Mouse (Mus musculus) embryo, embryonic 10.5 days (tissue): ENCODE measurements at regions not wholly inside any gene's neighbourhood (a gene's known extent, or its start where the extent isn't known, plus 50 kb on each side); places are given as distances from the start of the nearest gene placed in this dataset.
"Not testable (repeated sequence)": the region's sequence is repeated elsewhere in the genome, so short reads cannot be mapped to it uniquely, and the experiment has no call there.

ENCODE experiments used
- DNase-seq: peaks from one replicate; pipeline ENCODE4 v3.0.0-alpha.2; 2015; ENCODE audit warnings: low spot score

DNA sequence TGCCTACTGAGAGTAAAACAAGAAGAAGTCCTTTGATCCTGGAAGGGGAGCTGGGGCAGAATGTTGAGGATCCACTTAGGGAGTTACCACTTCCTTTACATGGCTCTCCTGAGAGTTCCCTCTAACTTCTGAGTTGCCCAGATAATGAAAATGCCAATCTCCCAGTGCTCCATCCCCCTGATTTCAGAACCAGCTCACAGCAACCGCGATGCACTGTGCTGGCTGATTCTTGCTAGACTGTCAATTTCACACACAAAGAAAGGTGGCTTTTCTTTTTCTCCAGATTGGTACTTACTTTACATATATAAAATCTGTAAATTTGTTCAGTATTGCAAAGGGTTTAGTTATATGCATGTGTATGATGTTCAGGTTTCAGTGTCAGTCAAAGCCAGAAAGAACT is 1248.1 kb upstream of the Adam24 start:
- no peak for DNase-seq

- no peak for DNase-seq
These were observed 1247.5 kb upstream of the Adam24 start for GRCm38 (mm10) chr8:39427402-39427801.

DNA sequence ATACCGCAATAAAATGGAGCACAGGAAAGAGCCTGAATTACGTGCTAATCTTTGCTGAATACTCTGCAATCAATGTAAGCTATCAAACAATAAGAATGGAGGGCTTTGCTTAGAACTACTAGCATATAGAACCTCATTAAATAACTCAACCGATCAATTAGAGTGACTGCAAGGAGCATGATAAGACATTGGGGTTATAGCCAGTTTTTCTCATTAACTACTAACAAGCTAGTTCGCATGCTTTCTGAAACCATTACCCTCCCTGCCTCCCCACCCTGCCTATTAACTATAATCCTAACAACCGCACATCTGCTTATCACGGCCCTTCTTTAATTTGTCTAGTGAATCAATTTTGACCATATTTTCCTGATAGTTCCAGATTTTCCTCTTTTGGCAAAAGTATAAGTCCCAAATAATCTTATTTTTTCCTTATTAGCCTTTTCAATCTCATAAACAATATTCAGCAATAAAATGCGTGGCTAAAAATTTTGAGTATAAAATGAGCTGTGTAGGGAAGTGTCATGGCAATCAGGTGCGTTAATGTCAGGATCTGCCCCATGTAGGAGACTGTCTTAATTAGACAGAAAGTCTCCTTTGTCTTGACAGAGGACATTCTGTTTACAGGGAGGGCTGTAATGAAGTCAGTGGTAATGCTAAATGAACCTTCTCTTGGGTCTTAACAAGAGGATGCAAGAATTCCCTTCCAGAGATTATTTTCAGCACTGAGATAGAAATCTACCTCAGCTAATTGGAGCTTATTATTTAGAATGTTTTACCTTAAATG is 1234.1 kb upstream of the Adam24 start:
- DNase-seq = no peak

DNA sequence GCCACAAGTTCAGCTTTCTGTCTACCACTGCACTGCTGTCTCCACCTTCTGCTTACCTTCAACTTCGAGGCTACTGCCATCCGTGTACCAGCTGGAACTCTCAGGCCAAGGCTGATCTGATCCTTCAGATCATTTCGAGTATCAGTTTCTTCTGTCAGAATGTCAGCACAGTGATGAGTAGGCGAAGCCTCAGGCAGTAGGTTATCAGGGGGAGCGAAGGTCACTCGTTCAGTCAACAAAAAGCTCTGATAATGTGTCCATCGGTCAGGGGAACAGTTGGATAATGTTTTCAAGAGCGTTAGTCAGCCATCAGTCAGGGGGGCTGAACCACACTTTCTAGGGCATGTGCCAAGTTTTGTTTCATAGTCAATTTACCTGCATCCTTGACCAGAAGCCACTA is 1183.7 kb upstream of the Adam24 start:
- not testable (repeated sequence) for DNase-seq

- DNase-seq = no peak
These were observed 1174.5 kb upstream of the Adam24 start for GRCm38 (mm10) chr8:39500419-39500818.

DNA sequence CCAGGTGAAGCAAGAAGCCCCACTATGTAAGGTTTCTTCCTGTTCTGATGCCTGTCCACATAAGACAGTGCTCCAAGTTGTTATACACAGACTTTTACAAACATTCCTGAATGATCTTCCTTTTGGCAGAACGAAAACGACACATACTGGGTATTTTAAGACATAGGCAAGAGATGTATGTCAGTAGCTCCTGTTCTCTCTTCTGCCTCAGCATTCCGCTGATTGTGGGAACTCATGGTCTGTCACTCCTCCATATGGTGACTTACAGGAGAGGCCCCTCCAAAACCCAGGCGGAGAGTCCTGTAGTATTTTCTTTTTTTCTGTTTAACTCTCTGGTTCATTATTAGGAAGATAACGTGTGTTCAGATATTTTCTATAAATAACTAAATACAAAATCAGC is 1170.6 kb upstream of the Adam24 start:
- DNase-seq = no peak

DNA sequence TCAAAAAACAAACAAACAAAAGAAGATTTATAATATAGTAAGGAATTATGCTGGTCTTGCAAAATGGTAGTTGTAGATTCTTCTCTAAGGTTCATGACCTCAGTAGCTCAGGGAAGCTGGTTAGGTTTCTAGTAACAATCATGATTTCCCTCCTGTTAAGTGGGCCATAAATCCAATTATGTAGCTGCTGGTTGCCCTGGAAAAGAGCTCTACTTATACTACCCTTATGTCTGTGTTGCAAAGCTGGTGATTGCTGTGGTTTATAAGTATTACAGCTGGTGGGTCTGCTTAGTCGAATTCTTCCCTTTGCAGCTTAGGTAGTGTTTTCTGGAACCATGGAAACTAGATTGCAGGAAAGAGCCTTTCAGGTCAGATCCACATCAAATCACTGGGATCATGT is 1161.9 kb upstream of the Adam24 start:
- peak; percentile 9 for DNase-seq
